Mouse (Mus musculus) megakaryocyte, embryonic 14.5 days (primary cell): ENCODE measurements around the gene Nfib. TPM values are rescaled to one million over a fixed set of nuclear protein-coding genes. Genes with fewer than 3 reads are reported as not detected.

Source experiments
- H3K27me3 ChIP-seq: replicated peaks from 2 replicates; pipeline ENCODE3; 2012; ENCODE audit warnings: inconsistent platforms
- H3K36me3 ChIP-seq: replicated peaks from 2 replicates; pipeline ENCODE3; 2012; ENCODE audit warnings: low read length, inconsistent platforms, mixed read lengths
- H3K4me1 ChIP-seq: 2 replicates; pipeline ENCODE4 v1.6.1; 2012; ENCODE audit warnings: inconsistent platforms
- H3K4me3 ChIP-seq: replicated peaks from 2 replicates; pipeline ENCODE3; 2012; ENCODE audit warnings: moderate library complexity, mild to moderate bottlenecking, inconsistent platforms
- H3K9me3 ChIP-seq: 2 replicates; pipeline ENCODE4 v1.6.1; 2012; ENCODE audit warnings: inconsistent platforms
- FLI1 ChIP-seq: IDR thresholded peaks from 2 replicates; pipeline ENCODE4 v1.6.1; 2012; ENCODE audit warnings: low read length, inconsistent platforms, mixed read lengths
- GATA1 ChIP-seq: IDR thresholded peaks from 3 replicates; pipeline ENCODE4 v1.6.1; 2012; ENCODE audit warnings: mixed read lengths, low read length, inconsistent platforms, borderline replicate concordance
- polyA plus RNA-seq: library from polyadenylated mRNA; stranded (reverse); fragments of >175 nt; gene quantifications from 2 replicates; pipeline ENCODE4 v1.2.3, GENCODE M21; 2012; ENCODE audit warnings: low replicate concordance; ENCODE audit not compliant: insufficient read depth

Gene Nfib
- polyA plus RNA-seq, 1 experiment, result 0.01 TPM

DNA sequence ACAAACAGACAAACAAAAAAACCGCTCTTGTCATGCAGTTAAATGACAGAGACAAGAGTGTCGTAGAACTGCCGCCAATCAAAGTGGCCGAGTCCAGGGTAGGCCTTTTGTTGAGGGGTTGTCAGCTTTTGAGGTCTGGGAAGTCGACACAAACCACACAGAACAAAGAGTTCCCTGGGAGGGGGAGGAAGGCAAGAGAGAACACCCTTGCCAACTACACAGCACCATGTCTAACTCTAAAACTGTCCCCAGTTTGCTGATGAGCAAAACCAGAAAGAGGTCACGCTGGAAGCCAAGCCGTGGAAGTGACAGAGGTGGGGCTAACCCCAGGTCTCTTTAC, 91.1 kb downstream of the Nfib start:
- Histone ChIP-seq H3K4me3 (no peak overlapping the region), H3K4me1 (no peaks in the 10 kb centered on the region; the same call in 1 of the 2 replicates), H3K27me3 (no peaks in the 10 kb centered on the region), H3K9me3 (no peaks in the 10 kb centered on the region), H3K36me3 (no peaks in the 10 kb centered on the region)
- TF ChIP-seq FLI1 (no peak), GATA1 (no peak)

DNA sequence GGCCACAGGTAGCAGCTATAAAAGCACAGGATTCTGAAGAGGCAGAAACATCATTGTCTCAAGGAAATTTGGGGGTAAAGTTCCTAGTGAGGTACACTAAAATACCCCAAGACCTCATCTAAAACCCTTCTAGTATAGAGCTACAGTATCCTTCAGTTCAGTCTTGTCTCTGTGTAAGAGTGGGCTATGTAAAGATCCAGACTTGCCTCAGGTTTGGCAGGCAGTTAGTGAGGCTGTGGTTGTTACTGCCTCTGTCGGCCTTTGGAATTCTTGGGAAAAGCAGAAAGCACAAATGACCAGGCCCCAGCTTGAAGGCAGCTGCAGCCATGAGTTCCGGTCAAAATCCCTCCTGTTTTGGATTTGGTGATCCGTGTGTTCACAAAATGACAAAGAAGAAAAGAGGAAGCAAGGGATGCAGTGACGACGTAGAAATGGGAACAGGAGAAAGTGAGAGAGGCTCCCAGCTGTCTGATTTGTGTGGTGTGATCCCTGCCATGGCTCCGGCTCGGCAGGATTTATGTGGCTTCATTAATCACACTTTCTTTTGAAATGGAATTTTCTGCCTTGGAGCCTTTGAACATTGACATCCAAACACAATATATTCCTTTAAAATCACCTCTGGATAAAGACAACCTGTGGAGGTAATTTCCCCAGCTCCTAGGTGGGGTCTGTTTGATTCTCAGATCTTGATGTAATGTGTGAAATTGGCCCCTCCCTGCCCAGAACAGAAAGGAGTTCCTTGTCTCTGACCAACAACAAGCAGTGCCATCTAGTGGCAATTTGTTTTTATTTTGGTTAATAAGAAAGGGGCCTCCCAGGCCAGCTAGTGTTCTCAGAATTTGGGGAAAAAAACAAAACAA, 91.7 kb downstream of the Nfib start:
- Histone ChIP-seq H3K27me3 (no peaks in the 10 kb centered on the region), H3K4me1 (no peaks in the 10 kb centered on the region), H3K9me3 (no peaks in the 10 kb centered on the region), H3K36me3 (no peaks in the 10 kb centered on the region), H3K4me3 (no peak overlapping the region)
- TF ChIP-seq GATA1 (no peak), FLI1 (no peak)

DNA sequence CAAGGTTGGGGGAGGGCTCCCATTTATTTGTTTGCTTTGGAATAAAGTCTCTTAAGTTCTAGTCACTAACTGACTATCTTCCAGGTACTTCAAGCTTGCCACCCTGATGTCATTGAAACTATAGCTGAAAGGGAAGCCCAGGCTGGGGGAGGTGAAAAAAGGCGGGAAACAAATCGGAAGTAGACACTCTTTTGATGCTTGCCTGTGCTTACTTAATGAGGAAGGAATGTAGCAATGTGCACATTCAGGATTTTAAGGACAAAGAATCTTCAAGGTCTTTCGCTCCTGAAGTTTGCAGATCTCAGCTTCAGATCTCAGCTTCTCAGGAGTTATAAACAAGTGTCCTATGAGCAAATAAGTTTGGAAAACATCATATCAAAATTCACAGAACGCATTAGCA, 95.9 kb downstream of the Nfib start:
- H3K36me3 ChIP-seq, result no peaks in the 10 kb centered on the region
- H3K9me3 ChIP-seq, result no peaks in the 10 kb centered on the region
- TF ChIP-seq FLI1 (no peak), GATA1 (no peak)
- H3K4me3 ChIP-seq, result no peak overlapping the region
- no peaks in the 10 kb centered on the region for H3K27me3 ChIP-seq
- H3K4me1 ChIP-seq, result no peaks in the 10 kb centered on the region

DNA sequence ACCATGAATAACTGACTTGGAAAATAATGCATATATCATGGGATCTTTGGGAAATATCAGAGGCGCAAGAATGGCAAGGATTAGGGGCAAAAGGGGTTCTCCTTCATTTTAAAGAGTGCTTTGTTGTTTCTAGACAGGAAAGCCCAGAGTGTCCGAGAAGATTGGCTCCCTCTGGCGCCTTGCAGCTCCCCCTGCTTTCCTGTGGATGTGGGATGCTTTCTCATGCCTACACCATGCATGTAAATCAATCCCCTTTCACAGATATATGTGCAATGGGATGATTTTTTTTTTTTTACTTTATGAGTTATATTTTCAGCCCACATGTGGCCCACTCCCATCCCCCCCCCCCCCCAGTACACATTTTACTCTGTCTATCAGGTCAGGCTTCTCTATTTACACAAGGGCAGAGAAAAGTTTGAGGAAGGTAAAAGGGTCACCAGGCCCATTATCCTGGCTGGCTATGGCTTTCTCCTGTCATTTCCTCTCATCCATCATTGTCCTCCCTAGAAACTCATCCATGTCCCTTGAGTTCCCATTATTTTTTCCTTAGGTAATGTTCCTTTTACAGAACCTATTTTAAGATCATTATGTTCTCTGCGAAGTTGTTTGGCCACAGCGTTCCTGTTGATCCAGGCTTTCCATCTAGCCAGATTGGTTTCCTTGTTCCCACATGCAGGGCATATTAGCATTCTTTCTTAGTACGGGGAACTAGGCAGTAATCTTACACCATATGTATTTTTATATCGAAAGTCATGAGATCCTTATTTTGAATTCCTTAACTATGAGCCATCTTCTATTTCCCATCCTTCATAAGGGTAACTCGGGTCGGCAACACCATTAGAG, 96.6 kb downstream of the Nfib start:
- Histone ChIP-seq H3K27me3 (no peaks in the 10 kb centered on the region), H3K4me3 (no peak overlapping the region), H3K9me3 (no peaks in the 10 kb centered on the region), H3K4me1 (no peaks in the 10 kb centered on the region), H3K36me3 (no peaks in the 10 kb centered on the region)
- TF ChIP-seq GATA1 (no peak), FLI1 (no peak)

DNA sequence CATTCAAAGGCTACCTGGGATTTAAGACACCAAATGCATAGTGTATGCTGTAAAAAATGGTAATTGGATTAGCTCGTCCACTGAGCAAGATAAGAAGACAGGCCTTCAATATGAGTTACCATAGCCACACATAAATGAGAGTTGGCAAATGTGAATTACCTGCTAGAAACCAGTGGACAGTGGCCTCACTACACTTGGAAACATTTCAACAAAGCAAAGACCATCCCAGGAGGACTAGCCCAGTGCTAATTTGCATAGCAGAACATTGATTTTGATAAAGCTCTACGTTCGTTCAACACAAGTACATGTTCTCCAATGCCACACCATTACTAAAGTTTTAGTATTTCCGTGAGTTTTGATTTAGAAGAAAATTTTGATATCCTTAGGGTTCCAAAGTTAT, 98.3 kb downstream of the Nfib start:
- Histone ChIP-seq H3K4me3 (no peak overlapping the region), H3K9me3 (no peaks in the 10 kb centered on the region), H3K4me1 (no peaks in the 10 kb centered on the region), H3K27me3 (no peaks in the 10 kb centered on the region), H3K36me3 (no peaks in the 10 kb centered on the region)
- TF ChIP-seq GATA1 (no peak), FLI1 (no peak)

DNA sequence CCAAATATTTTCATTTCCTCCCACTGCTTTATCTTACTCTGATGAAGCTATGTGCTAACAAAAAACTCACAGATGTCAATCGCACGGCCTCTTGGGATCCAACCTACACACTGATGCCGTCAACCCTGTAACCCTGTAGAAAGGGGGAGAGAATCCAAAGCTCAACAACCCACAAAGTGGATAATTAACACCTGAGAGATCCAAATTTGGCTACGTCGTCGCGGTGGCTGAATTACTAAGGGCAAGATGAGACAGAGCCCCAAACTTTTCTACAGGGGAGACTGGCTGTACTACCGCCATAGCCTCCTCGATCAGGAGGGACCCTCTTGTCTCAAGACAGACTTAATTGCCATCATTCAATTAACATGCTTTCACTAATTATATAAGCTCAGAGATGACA, 99.2 kb downstream of the Nfib start:
- TF ChIP-seq GATA1, result no peak
- TF ChIP-seq FLI1, result no peak
- no peaks in the 10 kb centered on the region for H3K36me3 ChIP-seq
- H3K4me3 ChIP-seq, result no peak overlapping the region
- H3K9me3 ChIP-seq, result no peaks in the 10 kb centered on the region
- no peaks in the 10 kb centered on the region for H3K27me3 ChIP-seq
- no peaks in the 10 kb centered on the region for H3K4me1 ChIP-seq

DNA sequence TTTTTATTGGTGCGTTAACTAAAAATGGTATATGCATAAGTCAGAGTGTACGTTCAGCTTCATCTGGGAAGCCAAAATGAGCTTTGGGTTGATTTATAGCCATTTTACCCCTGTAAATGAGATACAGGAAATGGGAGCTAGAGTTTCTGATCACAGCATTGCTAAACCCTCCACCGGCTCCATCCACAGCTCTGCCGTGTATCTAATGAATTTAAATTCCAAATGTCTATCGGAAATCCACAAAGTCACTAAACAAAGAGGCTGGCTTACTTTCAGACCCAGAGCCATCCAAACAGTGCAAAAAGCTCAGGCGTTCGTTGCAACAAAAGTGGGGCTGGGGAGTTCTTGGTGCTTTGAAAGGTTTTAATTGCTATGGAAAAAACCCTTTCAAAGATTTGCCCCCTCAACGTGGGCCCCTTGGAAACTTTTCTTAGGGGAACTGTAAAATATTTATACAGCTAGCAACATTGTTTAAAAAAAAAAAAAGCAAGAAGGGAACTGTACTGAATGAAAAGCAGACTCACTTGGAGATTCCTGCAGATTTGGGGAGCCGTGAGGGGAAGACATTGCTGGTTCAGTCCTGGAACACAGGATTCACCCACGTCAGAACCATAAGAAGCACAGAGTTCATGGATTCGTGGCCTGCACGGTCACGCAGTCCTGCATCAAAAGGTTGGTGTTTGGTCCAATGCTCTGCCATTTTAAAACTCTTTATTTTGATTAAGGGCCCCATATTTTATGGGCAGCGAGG, 100.3 kb downstream of the Nfib start:
- Histone ChIP-seq H3K9me3 (peaks cover 8% of the 10 kb centered on the region; the same call in 1 of the 2 replicates), H3K36me3 (no peaks in the 10 kb centered on the region), H3K4me1 (no peaks in the 10 kb centered on the region), H3K27me3 (no peaks in the 10 kb centered on the region), H3K4me3 (no peak overlapping the region)
- no peak for TF ChIP-seq FLI1
- no peak for TF ChIP-seq GATA1

DNA sequence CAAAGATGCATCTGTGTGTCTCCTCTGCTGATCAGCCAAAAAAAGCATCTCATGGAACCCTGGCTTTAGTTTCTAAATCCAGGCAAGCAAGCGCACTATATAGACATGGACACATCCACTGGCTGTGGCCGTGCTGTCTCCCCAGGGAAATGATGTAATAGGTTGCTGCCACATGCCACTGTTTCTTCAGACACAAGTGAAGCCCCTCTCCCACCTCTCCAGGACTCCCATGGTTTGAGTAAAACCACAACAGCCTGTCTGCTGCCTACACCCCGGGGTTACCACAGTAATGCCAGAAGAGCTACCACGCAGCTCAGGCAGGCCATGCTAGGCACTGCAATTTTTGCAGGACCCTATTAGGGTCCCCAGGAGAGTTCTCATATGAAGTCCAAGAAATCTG, 101.0 kb downstream of the Nfib start:
- peaks cover 8% of the 10 kb centered on the region; the same call in 1 of the 2 replicates for H3K9me3 ChIP-seq
- TF ChIP-seq FLI1 (no peak), GATA1 (no peak)
- no peaks in the 10 kb centered on the region for H3K27me3 ChIP-seq
- H3K36me3 ChIP-seq, result no peaks in the 10 kb centered on the region
- no peaks in the 10 kb centered on the region for H3K4me1 ChIP-seq
- no peak overlapping the region for H3K4me3 ChIP-seq

DNA sequence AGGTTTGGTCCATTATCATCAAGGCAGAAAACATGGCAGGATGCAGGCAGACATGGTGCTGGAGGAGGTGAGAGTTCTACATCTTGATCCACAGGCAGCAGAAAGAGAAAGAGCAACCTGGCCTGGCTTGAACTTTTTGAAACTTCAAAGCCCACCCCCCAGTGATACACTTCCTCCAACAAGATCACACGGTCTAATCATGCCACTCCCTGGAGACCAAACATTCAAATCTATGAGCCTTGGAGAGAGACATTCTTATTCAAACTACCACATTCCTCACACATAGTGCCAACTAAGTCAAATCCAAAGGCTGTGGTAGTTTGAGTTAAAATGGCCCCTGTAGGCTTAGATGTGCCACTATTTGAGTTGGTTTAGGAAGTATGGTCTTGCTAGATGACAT, 104.9 kb downstream of the Nfib start:
- H3K4me1 ChIP-seq, result no peaks in the 10 kb centered on the region
- peaks cover 8% of the 10 kb centered on the region; the same call in 1 of the 2 replicates for H3K9me3 ChIP-seq
- H3K4me3 ChIP-seq, result no peak overlapping the region
- H3K27me3 ChIP-seq, result no peaks in the 10 kb centered on the region
- H3K36me3 ChIP-seq, result no peaks in the 10 kb centered on the region
- TF ChIP-seq FLI1 (no peak), GATA1 (no peak)

DNA sequence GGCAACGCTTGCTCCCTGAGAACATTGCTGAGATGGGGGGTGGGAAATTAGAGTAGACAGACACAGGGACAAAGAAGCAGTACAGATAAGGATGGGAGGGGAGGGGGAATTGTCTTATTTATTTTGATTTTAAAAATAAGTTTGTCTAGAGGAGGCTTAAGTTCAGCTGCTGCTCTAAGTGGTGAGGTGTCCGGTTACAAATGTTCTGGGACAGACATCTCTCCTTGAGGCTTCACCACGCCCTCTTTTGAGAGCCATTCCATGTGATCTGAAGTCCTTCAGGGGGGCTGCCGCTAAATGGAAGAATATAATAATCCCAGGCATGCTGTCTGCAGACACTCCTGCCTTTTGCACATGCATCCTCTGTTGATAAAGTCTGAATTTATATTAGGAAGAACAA, 107.1 kb downstream of the Nfib start:
- Histone ChIP-seq H3K4me3 (no peak overlapping the region), H3K36me3 (no peaks in the 10 kb centered on the region), H3K9me3 (peaks cover 8% of the 10 kb centered on the region; the same call in 1 of the 2 replicates), H3K27me3 (no peaks in the 10 kb centered on the region), H3K4me1 (no peaks in the 10 kb centered on the region)
- TF ChIP-seq GATA1 (no peak), FLI1 (no peak)
